Mouse (Mus musculus) CH12.LX (cell line): ENCODE data around the gene Srp54a. TPM values are rescaled to one million over a fixed set of nuclear protein-coding genes. Genes with fewer than 3 reads are reported as not detected.

Experiments used
- DNase-seq: peaks from one replicate; pipeline ENCODE4 v3.0.0-alpha.2; 2013; ENCODE audit errors: extremely low read depth
- H3K27ac ChIP-seq: 2 replicates; pipeline ENCODE4 v1.5.1; 2012; ENCODE audit warnings: low read depth, mild to moderate bottlenecking, control low read depth, moderate library complexity; ENCODE audit not compliant: insufficient read depth
- H3K27me3 ChIP-seq: replicated peaks from 2 replicates; pipeline ENCODE3; 2012; ENCODE audit warnings: inconsistent platforms
- H3K36me3 ChIP-seq, 2 experiments: replicated peaks in 1 of 2; 2 replicates each; pipeline versions ENCODE3 to v1.6.1; 2012; ENCODE audit warnings: inconsistent platforms in 1 of 2, low read length in 1 of 2, mild to moderate bottlenecking in 1 of 2, mixed read lengths in 1 of 2, moderate library complexity in 1 of 2; ENCODE audit not compliant: control insufficient read depth in 1 of 2, insufficient read depth in 1 of 2
- H3K4me1 ChIP-seq, 2 experiments: 2 replicates each; pipeline ENCODE4 v1.6.1; 2012; ENCODE audit warnings: inconsistent platforms in 1 of 2, moderate library complexity in 1 of 2; ENCODE audit not compliant: insufficient read depth in 2 of 2, control insufficient read depth in 1 of 2
- H3K4me2 ChIP-seq: 2 replicates; pipeline ENCODE4 v1.6.1; 2012; ENCODE audit warnings: low read depth, mild to moderate bottlenecking, control low read depth; ENCODE audit not compliant: poor library complexity, insufficient read depth, severe bottlenecking
- H3K4me3 ChIP-seq, 3 experiments: fragments of 150-350 bp in 1 of 3; sonication (generic) in 1 of 3; replicated peaks in 1 of 3; 2 replicates each; pipeline versions ENCODE3 to v1.5.1; 2011 to 2012; ENCODE audit warnings: low read depth in 2 of 3, low read length in 2 of 3, mild to moderate bottlenecking in 2 of 3, moderate library complexity in 2 of 3, control low read depth in 1 of 3, improper control_type of control experiment in 1 of 3, inconsistent platforms in 1 of 3, mixed read lengths in 1 of 3; ENCODE audit not compliant: poor library complexity in 1 of 3
- H3K79me2 ChIP-seq: replicated peaks from 2 replicates; pipeline ENCODE4 v1.6.1; 2012; ENCODE audit warnings: mild to moderate bottlenecking, moderate library complexity; ENCODE audit not compliant: control insufficient read depth, poor library complexity, insufficient read depth, severe bottlenecking; ENCODE audit errors: extremely low read depth
- H3K9ac ChIP-seq: 2 replicates; pipeline ENCODE4 v1.6.1; 2012; ENCODE audit warnings: low read depth, mild to moderate bottlenecking, control low read depth, moderate library complexity; ENCODE audit not compliant: insufficient read depth
- H3K9me3 ChIP-seq: replicated peaks from 2 replicates; pipeline ENCODE3; 2012; ENCODE audit warnings: low read length, inconsistent platforms, mixed read lengths
- BHLHE40 ChIP-seq: IDR thresholded peaks from 2 replicates; pipeline ENCODE4 v1.6.1; 2011; ENCODE audit warnings: mild to moderate bottlenecking, low read depth, low read length, improper control_type of control experiment
- CHD1 ChIP-seq: IDR thresholded peaks from 2 replicates; pipeline ENCODE4 v1.6.1; 2012; ENCODE audit warnings: low read depth, low read length, improper control_type of control experiment, inconsistent platforms
- CTCF ChIP-seq, 2 experiments: IDR thresholded peaks in 1 of 2; conservative IDR thresholded peaks in 1 of 2; 2 replicates each; pipeline ENCODE4 v1.5.1; 2011 to 2012; ENCODE audit warnings: low read depth in 2 of 2, low read length in 2 of 2, improper control_type of control experiment in 1 of 2, inconsistent platforms in 1 of 2, mild to moderate bottlenecking in 1 of 2, moderate library complexity in 1 of 2
- E2F4 ChIP-seq: IDR thresholded peaks from 2 replicates; pipeline ENCODE4 v1.6.1; 2011; ENCODE audit warnings: low read depth, low read length, improper control_type of control experiment; ENCODE audit not compliant: insufficient replicate concordance
- EP300 ChIP-seq: IDR thresholded peaks from 2 replicates; pipeline ENCODE4 v1.6.1; 2011; ENCODE audit warnings: low read length, improper control_type of control experiment
- ETS1 ChIP-seq: conservative IDR thresholded peaks from 2 replicates; pipeline ENCODE4 v1.6.1; 2012; ENCODE audit warnings: low read depth, mild to moderate bottlenecking, inconsistent platforms, low read length, improper control_type of control experiment, moderate library complexity
- GABPA ChIP-seq: IDR thresholded peaks from 2 replicates; pipeline ENCODE4 v1.6.1; 2012; ENCODE audit warnings: low read depth, low read length, improper control_type of control experiment, inconsistent platforms; ENCODE audit not compliant: insufficient replicate concordance
- JUN ChIP-seq: IDR thresholded peaks from 2 replicates; pipeline ENCODE4 v1.6.1; 2011; ENCODE audit warnings: low read depth, mild to moderate bottlenecking, low read length, improper control_type of control experiment, moderate library complexity; ENCODE audit not compliant: insufficient read depth
- JUND ChIP-seq: conservative IDR thresholded peaks from 2 replicates; pipeline ENCODE4 v1.6.1; 2011; ENCODE audit warnings: low read depth, low read length, improper control_type of control experiment
- KAT2A ChIP-seq: IDR thresholded peaks from 2 replicates; pipeline ENCODE4 v1.6.1; 2012; ENCODE audit warnings: low read length, improper control_type of control experiment, inconsistent platforms; ENCODE audit not compliant: insufficient replicate concordance
- MAFK ChIP-seq: IDR thresholded peaks from 2 replicates; pipeline ENCODE4 v1.6.1; 2011; ENCODE audit warnings: low read length, improper control_type of control experiment; ENCODE audit not compliant: insufficient replicate concordance
- MAX ChIP-seq: IDR thresholded peaks from 2 replicates; pipeline ENCODE4 v1.6.1; 2011; ENCODE audit warnings: low read length, improper control_type of control experiment
- MAZ ChIP-seq: IDR thresholded peaks from 2 replicates; pipeline ENCODE4 v1.6.1; 2012; ENCODE audit warnings: low read depth, mild to moderate bottlenecking, inconsistent platforms, low read length, improper control_type of control experiment, moderate library complexity
- MEF2A ChIP-seq: IDR thresholded peaks from 2 replicates; pipeline ENCODE4 v1.6.1; 2014; ENCODE audit warnings: low read depth, mild to moderate bottlenecking, inconsistent platforms, low read length, improper control_type of control experiment, borderline replicate concordance
- MXI1 ChIP-seq: IDR thresholded peaks from 2 replicates; pipeline ENCODE4 v1.6.1; 2011; ENCODE audit warnings: mild to moderate bottlenecking, low read depth, low read length, improper control_type of control experiment
- NELFE ChIP-seq: IDR thresholded peaks from 2 replicates; pipeline ENCODE4 v1.6.1; 2011; ENCODE audit warnings: low read depth, low read length, improper control_type of control experiment
- NRF1 ChIP-seq: IDR thresholded peaks from 2 replicates; pipeline ENCODE4 v1.6.1; 2014; ENCODE audit warnings: low read depth, mild to moderate bottlenecking, inconsistent platforms, low read length, improper control_type of control experiment, moderate library complexity
- PAX5 ChIP-seq: IDR thresholded peaks from 2 replicates; pipeline ENCODE4 v1.6.1; 2012; ENCODE audit warnings: low read length, inconsistent platforms, mixed read lengths
- SMC3 ChIP-seq: IDR thresholded peaks from 2 replicates; pipeline ENCODE4 v1.6.1; 2011; ENCODE audit warnings: low read depth, low read length, improper control_type of control experiment
- USF1 ChIP-seq: IDR thresholded peaks from 2 replicates; pipeline ENCODE4 v1.6.1; 2014; ENCODE audit warnings: low read depth, mild to moderate bottlenecking, inconsistent platforms, low read length, improper control_type of control experiment
- USF2 ChIP-seq: conservative IDR thresholded peaks from 2 replicates; pipeline ENCODE4 v1.6.1; 2011; ENCODE audit warnings: low read depth, low read length, improper control_type of control experiment
- ZKSCAN1 ChIP-seq: IDR thresholded peaks from 2 replicates; pipeline ENCODE4 v1.6.1; 2012; ENCODE audit warnings: low read depth, inconsistent platforms, low read length, improper control_type of control experiment, borderline replicate concordance
- ZMIZ1 ChIP-seq: IDR thresholded peaks from 2 replicates; pipeline ENCODE4 v1.6.1; 2012; ENCODE audit warnings: low read depth, mild to moderate bottlenecking, inconsistent platforms, low read length, improper control_type of control experiment
- ZNF384 ChIP-seq: IDR thresholded peaks from 2 replicates; pipeline ENCODE4 v1.6.1; 2012; ENCODE audit warnings: low read depth, low read length, improper control_type of control experiment, inconsistent platforms
- dilution Hi-C: fragments of 300-500 bp; cut with MboI; formaldehyde crosslinking; loops from 2 replicates; pipeline ENCODE4 v1.14.3; 2020; ENCODE audit warnings: low sequenced_read_pairs; ENCODE audit not compliant: extremely low pct_unique_long_range_greater_than_20kb, extremely low pct_ligation_motif_present
- in situ Hi-C: fragments of 300-500 bp; cut with MboI; formaldehyde crosslinking; loops from 3 replicates; pipeline ENCODE4 v1.14.3; 2019; ENCODE audit warnings: low sequenced_read_pairs, low pct_ligation_motif_present, low pct_unique_long_range_greater_than_20kb, mixed read lengths
- polyA plus RNA-seq: library from polyadenylated mRNA; unstranded; fragments of >175 nt; gene quantifications from 2 replicates; pipeline ENCODE4 v1.2.1, GENCODE M21; 2012; ENCODE audit warnings: low read depth; ENCODE audit not compliant: insufficient read length
- total RNA-seq, 2 experiments: library from RNA; depleted of rRNA; stranded (reverse); fragments of 300-350 nt in 1 of 2; fragments of >200 nt in 1 of 2; gene quantifications; 2 replicates each; pipeline ENCODE4 v1.2.3; 2012 to 2014

Srp54a gene
- total and polyA plus RNA-seq, 3 experiments, result 70.7 to 126 (median 101) TPM

DNA sequence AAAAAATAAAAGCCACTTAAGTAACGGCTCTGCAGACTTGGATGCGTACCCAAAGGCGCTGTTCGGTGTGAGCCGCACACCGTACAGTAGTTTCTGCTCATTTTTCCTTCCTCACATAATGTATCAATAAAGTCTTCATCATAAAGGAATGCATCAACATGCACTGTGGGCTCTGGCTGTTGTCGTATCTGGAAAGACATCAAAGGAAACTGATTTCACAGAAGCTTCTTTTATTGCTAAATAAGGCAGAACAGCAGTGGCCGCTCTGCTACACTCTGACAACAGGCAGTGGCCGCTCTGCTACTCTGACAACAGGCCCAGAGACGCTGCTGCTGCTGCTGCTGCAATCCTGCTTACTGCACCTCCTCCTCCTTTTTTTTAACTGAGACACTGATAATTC lies 19.1 kb upstream of the Srp54a start:
- no peaks in the 10 kb centered on the region for H3K9me3 ChIP-seq
- no peak for DNase-seq
- dilution Hi-C loops (no loop called here), in situ Hi-C loops (no loop called here)
- no peak overlapping the region for H3K4me3 ChIP-seq
- no peak overlapping the region for H3K27ac ChIP-seq
- no peaks in the 10 kb centered on the region for H3K79me2 ChIP-seq
- H3K36me3 ChIP-seq, result peaks cover 14 to 50% of the 10 kb centered on the region in 2 experiments
- no peak overlapping the region for H3K4me2 ChIP-seq
- TF ChIP-seq ZMIZ1 (no peak), MAFK (no peak), NELFE (no peak), SMC3 (no peak), MAZ (no peak), GABPA (no peak), MAX (no peak), NRF1 (no peak), MEF2A (no peak), ETS1 (no peak), ZKSCAN1 (no peak), JUN (no peak), E2F4 (no peak), BHLHE40 (no peak), JUND (no peak), USF1 (no peak)
- H3K9ac ChIP-seq, result no peak overlapping the region
- no peaks in the 10 kb centered on the region for H3K27me3 ChIP-seq
- no peaks in the 10 kb centered on the region for H3K4me1 ChIP-seq

- Histone ChIP-seq H3K9ac (no peak overlapping the region), H3K79me2 (no peaks in the 10 kb centered on the region), H3K27me3 (no peaks in the 10 kb centered on the region), H3K4me1 (no peaks in the 10 kb centered on the region), H3K4me2 (no peak overlapping the region), H3K36me3 (peaks cover 14 to 46% of the 10 kb centered on the region in 2 experiments), H3K9me3 (no peaks in the 10 kb centered on the region), H3K4me3 (no peak overlapping the region), H3K27ac (no peak overlapping the region)
- in situ Hi-C loops (no loop called here), dilution Hi-C loops (no loop called here)
- no peak for DNase-seq
- TF ChIP-seq USF2 (no peak), MXI1 (no peak), NRF1 (no peak), CHD1 (no peak), BHLHE40 (no peak), KAT2A (no peak), NELFE (no peak), CTCF (conservative IDR thresholded peaks at IDR 0.05 in 1 of 2, IDR thresholded peaks at IDR 0.05 in 1 of 2; ENCODE audit: low read depth in 2 of 2, low read length in 2 of 2) (no peak), EP300 (no peak), PAX5 (no peak), ZNF384 (no peak), SMC3 (no peak)
These were observed 17.9 kb upstream of the Srp54a start for GRCm38 (mm10) chr12:55062141-55062540.
